Mouse (Mus musculus): ENCODE data around the gene Pkd1l2.

GRCm38 (mm10) chr8:117107533-117107932 is 25.3 kb upstream of the Pkd1l2 start:
- peak; percentile 83 for TF ChIP-seq CTCF (IDR thresholded peaks at IDR 0.05; ENCODE audit: borderline replicate concordance, insufficient read depth, low read length)
- TF ChIP-seq POLR2A (IDR thresholded peaks at IDR 0.05; ENCODE audit: low read depth, low read length) = no peak
